Mouse (Mus musculus) cerebellum, adult (tissue): ENCODE measurements around the gene Cntnap4.
A peak's percentile ranks its signal among the peaks of the same experiment; 100 is the strongest.
"Not testable (repeated sequence)": the region's sequence is repeated elsewhere in the genome, so short reads cannot be mapped to it uniquely, and the experiment has no call there.

Experiments
- ATAC-seq: cut with Nextera tagmentation; 2 replicates; pipeline ENCODE4 v1.9.2; 2017; ENCODE audit warnings: mild to moderate bottlenecking, moderate library complexity, mixed read lengths; ENCODE audit not compliant: insufficient number of reproducible peaks, low FRiP score, low TSS enrichment

Cntnap4 gene

GRCm38 (mm10) chr8:112716982-112717381 lies 147.1 kb downstream of the Cntnap4 start:
- no peak for ATAC-seq

GRCm38 (mm10) chr8:112724918-112725317 lies 155.1 kb downstream of the Cntnap4 start:
- ATAC-seq = no peak

GRCm38 (mm10) chr8:112730583-112731432 lies 161.0 kb downstream of the Cntnap4 start:
- no peak for ATAC-seq

GRCm38 (mm10) chr8:112735575-112735974 lies 165.7 kb downstream of the Cntnap4 start:
- ATAC-seq = no peak

- ATAC-seq = no peak
These were observed 173.5 kb downstream of the Cntnap4 start for GRCm38 (mm10) chr8:112743331-112743730.

GRCm38 (mm10) chr8:112747296-112747695 lies 177.5 kb downstream of the Cntnap4 start:
- no peak for ATAC-seq

- ATAC-seq = no peak
These were observed 185.3 kb downstream of the Cntnap4 start for GRCm38 (mm10) chr8:112755171-112755570.

GRCm38 (mm10) chr8:112803058-112803457 lies 233.2 kb downstream of the Cntnap4 start:
- ATAC-seq = no peak

- ATAC-seq = no peak
These were observed 239.5 kb downstream of the Cntnap4 start for GRCm38 (mm10) chr8:112809382-112809781.

GRCm38 (mm10) chr8:112841057-112841456 lies 271.2 kb downstream of the Cntnap4 start:
- no peak for ATAC-seq

- ATAC-seq = not testable (repeated sequence)
These were observed 279.7 kb downstream of the Cntnap4 start for GRCm38 (mm10) chr8:112849541-112849940.

GRCm38 (mm10) chr8:112906458-112907112 lies 336.7 kb downstream of the Cntnap4 start:
- ATAC-seq = peak; percentile 97

- no peak for ATAC-seq
These were observed 339.7 kb downstream of the Cntnap4 start for GRCm38 (mm10) chr8:112909527-112909926.

- ATAC-seq = no peak
These were observed 341.6 kb downstream of the Cntnap4 start for GRCm38 (mm10) chr8:112911422-112911821.

- ATAC-seq = no peak
These were observed 352.3 kb downstream of the Cntnap4 start for GRCm38 (mm10) chr8:112922151-112922550.

- ATAC-seq = no peak
These were observed 352.9 kb downstream of the Cntnap4 start for GRCm38 (mm10) chr8:112922789-112923188.
